Mouse (Mus musculus): ENCODE measurements around the gene Slc38a7.

The Slc38a7 gene

GRCm38 (mm10) chr8:95850326-95850725, 3.0 kb downstream of the Slc38a7 start:
- 88% methylated on average over 2 of the region's 2 CpGs for WGBS

- 93% methylated on average over 19 of the region's 19 CpGs for WGBS
Measured at GRCm38 (mm10) chr8:95848734-95849464, 4.4 kb downstream of the Slc38a7 start.

GRCm38 (mm10) chr8:95848061-95848551, 5.2 kb downstream of the Slc38a7 start:
- 78% methylated on average over 24 of the region's 24 CpGs for WGBS

DNA sequence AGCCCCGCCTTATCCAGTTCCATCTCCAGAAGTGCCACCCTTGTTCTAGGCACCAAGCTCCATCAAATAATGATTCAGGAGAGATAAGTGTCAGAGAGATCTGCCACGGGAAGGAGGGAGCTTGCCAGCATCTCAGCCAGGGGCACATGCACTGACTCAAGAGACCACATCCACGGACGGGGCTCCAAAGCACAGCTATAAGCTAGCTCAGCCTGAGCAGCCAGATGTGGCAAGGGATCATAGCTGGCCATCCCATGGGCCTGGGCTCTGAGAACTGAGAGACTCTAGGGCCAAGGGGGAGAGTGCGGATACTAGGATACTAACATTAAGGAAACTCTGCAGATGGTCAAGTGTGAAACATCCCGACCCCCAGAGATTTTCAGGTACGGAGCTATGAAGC, 8.3 kb downstream of the Slc38a7 start:
- WGBS = 96% methylated on average over 7 of the region's 7 CpGs

DNA sequence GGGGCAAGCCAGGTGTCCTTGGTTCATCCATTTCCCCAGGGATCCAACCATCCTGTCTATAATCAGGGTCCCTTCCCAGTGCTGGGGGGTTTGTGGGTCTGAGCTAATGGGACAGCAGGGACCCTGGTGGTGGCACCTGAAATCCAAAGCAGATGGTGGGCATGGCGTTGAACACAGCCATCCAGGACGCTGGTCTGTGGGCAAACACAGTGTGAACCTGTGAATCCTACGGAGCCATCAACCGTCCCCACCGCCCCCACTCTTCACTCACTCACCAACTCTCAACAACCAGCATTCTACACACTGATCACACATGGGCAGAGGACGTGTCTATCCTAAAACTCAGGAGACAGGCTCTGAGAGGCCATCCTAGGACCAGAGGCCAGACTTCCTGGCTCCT, 9.4 kb downstream of the Slc38a7 start:
- 91% methylated on average over 6 of the region's 6 CpGs for WGBS

- WGBS = 92% methylated on average over 15 of the region's 15 CpGs
Measured at GRCm38 (mm10) chr8:95841436-95841835, 11.9 kb downstream of the Slc38a7 start.

- over 99% methylated on average over 4 of the region's 4 CpGs for WGBS
Measured at GRCm38 (mm10) chr8:95839289-95839688, 14.1 kb downstream of the Slc38a7 start.

DNA sequence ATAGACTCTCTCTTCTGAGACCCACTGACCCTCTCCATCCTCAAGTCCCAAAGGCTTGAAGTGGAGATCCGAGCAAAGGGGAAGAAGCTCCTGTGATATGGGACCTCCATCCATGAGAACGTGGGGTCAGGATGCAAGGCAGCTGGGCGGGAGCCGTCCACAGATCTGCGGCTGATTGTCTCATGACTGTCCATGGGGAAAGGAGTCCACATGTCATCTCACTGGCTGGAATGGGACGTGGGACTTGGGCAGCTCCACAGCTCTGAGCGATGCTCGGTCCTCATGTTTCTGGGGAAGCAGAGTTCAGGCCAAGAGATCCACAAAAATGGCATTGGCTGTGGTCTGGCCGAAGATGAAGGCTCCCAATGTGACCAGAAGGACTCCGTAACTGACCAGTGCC, 16.1 kb downstream of the Slc38a7 start:
- 92% methylated on average over 10 of the region's 10 CpGs for WGBS

- 86% methylated on average over 4 of the region's 4 CpGs for WGBS
Measured at GRCm38 (mm10) chr8:95835891-95836290, 17.4 kb downstream of the Slc38a7 start.

GRCm38 (mm10) chr8:95833435-95833984, 19.8 kb downstream of the Slc38a7 start:
- WGBS = 6% methylated on average over 16 of the region's 16 CpGs

GRCm38 (mm10) chr8:95832603-95833434, 20.5 kb downstream of the Slc38a7 start:
- 17% methylated on average over 16 of the region's 16 CpGs for WGBS

- 87% methylated on average over 3 of the region's 3 CpGs for WGBS
Measured at GRCm38 (mm10) chr8:95830144-95830543, 23.2 kb downstream of the Slc38a7 start.

- WGBS = 67% methylated on average over 25 of the region's 25 CpGs
Measured at GRCm38 (mm10) chr8:95825162-95825561, 28.2 kb downstream of the Slc38a7 start, which contains the start of gene Sap18b. Gene Sap18b (plus strand): TSS chr8:95825346.

- WGBS = 81% methylated on average over 3 of the region's 3 CpGs
Measured at GRCm38 (mm10) chr8:95822699-95823098, 30.6 kb downstream of the Slc38a7 start.

DNA sequence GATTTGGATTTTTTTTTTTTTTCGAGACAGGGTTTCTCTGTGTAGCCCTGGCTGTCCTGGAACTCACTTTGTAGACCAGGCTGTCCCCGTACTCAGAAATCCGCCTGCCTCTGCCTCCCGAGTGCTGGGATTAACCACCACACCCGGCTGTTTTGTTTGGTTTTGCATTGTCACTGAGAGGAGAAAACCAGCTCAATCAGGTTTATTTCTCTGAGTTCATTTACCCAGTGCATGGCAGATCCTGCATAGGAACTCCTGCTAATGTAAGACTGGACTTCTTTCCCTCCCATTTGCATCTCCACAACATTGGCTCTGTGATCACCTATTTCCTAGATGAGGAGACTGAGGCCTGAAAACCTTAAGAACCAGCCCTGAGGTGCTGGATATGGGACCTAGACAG, 31.2 kb downstream of the Slc38a7 start:
- WGBS = 88% methylated on average over 5 of the region's 5 CpGs

- 88% methylated on average over 6 of the region's 6 CpGs for WGBS
Measured at GRCm38 (mm10) chr8:95821266-95821665, 32.1 kb downstream of the Slc38a7 start.

GRCm38 (mm10) chr8:95818211-95818610, 35.1 kb downstream of the Slc38a7 start:
- WGBS = 41% methylated on average over 1 of the region's 1 CpGs

- 68% methylated on average over 3 of the region's 3 CpGs for WGBS
Measured at GRCm38 (mm10) chr8:95817597-95817996, 35.7 kb downstream of the Slc38a7 start.

DNA sequence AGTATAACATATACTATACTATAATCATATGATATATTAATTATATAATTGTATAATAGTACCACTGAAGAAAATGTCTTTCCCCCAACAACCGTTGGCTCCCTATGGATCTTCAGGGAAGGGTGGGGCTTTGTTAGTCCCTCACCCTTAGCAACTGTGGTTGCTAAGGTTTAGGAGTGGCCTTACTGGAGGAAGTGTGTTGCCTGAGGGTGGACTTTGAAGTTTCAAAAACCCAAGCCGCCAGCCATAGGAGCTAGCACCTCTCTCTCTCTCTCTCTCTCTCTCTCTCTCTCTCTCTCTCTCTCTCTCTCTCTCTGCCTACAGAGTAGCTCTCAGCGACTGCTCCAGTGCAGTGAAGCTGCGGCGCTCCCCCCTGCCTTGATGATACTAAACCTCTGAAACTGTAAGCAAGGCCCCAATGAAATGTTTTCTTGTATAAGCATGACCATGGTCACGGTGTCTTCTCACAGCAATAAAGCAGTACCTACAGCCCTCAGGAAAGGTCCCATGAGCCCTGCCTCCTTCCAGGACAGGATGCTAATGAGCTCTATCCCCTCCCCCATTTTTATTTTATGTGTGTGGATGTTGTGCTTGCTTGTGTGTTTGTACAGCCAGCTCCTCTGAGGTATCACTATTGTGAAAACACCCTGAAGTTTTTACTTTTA, 37.2 kb downstream of the Slc38a7 start:
- WGBS = 63% methylated on average over 6 of the region's 6 CpGs

DNA sequence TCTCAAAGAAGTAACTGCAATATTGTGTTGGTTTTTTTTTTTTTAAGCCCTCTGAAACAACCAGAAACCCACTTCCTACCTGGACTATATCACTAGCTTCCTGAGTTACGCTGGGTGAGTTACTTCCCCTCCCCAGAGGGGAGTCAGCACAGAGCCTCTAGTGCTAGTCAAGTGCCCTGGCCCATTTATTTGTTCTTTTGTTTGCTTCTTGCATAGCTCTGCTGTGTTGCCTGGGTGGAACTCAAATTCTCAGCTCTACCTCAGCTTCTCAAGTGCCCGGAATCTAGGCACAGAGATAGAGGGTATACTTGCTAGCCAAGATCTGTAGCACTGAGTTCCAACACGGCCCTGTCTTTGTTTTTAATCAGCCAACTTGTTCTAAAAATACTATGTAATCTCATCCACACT, 43.2 kb downstream of the Slc38a7 start:
- WGBS = 56% methylated on average over 3 of the region's 3 CpGs

- 79% methylated on average over 5 of the region's 5 CpGs for WGBS
Measured at GRCm38 (mm10) chr8:95809116-95809515, 44.2 kb downstream of the Slc38a7 start.

DNA sequence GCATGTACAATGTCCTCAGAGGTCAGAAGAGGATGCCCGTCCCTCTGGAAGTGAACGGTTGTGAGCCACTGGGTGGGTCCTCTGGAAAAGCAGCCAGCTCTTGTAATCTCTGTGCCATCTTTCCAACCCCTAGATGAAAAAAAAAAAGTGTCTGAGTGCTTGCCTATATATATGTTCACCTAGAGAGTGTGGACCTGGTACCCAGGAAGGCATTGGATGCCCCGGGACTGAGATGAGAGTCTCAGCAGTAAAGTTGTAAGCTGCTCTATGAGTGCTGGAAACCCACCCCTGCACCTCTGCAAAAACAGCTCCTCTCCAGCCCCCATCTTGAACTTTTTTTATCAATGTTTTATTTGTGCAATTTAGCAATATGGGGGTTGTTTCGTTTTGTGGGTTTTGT, 44.7 kb downstream of the Slc38a7 start:
- 85% methylated on average over 4 of the region's 4 CpGs for WGBS
